Mouse (Mus musculus) spleen, adult 2 months (tissue): ENCODE results near the gene Pced1b.

Source experiments
- CTCF ChIP-seq: fragments of 200-500 bp; IDR thresholded peaks from 2 replicates; pipeline ENCODE4 v1.5.1; 2011; ENCODE audit warnings: mild to moderate bottlenecking, inconsistent platforms; ENCODE audit not compliant: insufficient read depth, insufficient read length, insufficient replicate concordance; ENCODE audit errors: extremely low read depth
- POLR2A ChIP-seq: fragments of 200-500 bp; IDR thresholded peaks from 2 replicates; pipeline ENCODE4 v1.6.1; 2011; ENCODE audit warnings: low read depth, low read length, inconsistent platforms

DNA sequence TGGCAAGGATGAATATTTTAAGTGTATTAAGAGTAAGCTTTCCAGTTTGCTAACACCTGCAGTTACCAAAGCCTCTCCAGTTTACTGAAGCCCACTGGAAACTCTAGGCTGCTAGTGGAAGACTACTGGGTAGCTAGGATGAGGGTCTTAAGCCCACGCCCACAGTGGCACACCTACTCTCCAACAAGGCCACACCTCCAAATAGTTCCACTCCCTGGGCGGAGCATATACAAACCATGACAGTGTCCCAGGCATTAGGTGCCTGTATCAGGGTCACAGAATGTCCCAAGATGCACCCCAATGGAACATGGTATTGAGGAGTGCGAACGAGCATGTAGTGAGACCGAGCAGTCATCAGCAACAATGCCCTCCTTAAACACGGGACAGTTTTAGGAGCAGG, 140.9 kb downstream of the Pced1b start:
- TF ChIP-seq CTCF (no peak), POLR2A (no peak)
